Mouse (Mus musculus) left cerebral cortex, adult 18-20 months (tissue): ENCODE results near the gene Mettl17. TPM values are rescaled to one million over a fixed set of nuclear protein-coding genes. Genes with fewer than 3 reads are reported as not detected.
A peak's percentile ranks its signal among the peaks of the same experiment; 100 is the strongest.

Source experiments
- DNase-seq, 2 experiments: peaks; one replicate each; pipeline ENCODE4 v3.0.0; 2021 to 2022; ENCODE audit warnings: low spot score in 2 of 2, mixed read lengths in 1 of 2
- total RNA-seq, 2 experiments: library from RNA; stranded (reverse); gene quantifications; 2 replicates each; pipeline ENCODE4 v1.2.3; 2021

Gene Mettl17
- total RNA-seq, 2 experiments from 2014 or later: 27.3 to 31.7 TPM

DNA sequence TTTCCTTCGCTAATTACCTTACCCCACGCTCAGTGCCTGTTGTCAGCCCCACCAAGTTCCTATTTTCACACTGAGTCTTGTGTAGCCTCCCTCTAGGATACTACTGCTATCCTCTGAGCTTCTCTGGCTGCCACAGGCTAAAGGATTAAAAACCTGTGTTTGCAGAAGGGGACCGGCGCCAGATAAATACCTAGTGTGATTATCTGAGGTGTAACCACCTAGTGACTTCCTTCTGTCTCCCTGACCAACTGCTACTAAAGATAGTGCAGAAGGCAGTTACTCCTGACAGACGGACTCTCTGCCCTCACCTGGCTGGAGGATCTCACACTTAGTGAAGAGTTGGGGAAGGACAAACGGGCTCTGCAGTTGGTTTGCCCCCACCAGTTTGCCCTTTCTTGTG is 11.4 kb downstream of the Mettl17 start:
- DNase-seq: no peak

- no peak for DNase-seq
Measured at GRCm38 (mm10) chr14:51896539-51897170, 12.0 kb downstream of the Mettl17 start.

GRCm38 (mm10) chr14:51899351-51899750 is 14.7 kb downstream of the Mettl17 start:
- no peak for DNase-seq

DNA sequence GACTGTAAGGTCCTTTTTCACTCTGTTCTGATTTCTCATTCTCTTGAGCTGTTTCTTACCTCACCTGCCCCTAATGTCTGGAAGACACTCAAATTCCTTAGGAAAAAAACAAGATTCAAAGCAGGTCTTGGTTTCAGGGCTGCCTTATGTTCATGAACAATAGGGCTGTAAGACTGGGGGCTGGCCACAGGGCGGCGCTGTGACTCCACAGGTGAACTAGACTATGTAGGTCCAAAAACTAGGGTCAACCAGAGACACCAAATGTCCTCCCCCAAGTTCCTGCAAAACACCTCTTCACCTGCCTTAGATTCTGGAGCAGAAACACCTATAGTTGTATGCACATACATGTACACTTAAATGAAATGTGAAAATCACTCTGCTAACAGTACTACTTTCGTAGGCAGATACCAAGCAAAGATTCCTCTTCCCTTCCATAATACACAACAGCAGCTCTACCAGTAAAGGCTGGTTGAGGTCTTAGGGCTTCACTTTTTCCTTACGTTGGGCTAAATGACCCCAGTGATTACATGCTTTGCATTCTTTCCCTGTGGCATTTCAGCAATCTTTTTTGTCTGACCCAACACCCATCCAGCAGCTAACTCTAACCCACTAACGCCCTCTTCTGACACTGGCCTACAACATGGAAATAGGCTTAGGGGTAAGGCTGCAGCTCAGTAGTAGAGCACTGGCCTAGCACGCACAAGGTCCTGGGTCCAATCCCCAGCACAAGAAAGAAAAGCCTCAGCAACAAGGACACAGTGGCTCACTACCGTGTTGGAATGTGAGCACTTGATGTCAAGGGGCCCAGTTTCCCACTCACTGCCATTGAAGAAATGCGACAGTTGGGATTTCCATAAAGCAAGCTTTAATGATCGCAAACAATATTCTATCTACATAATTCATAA is 18.4 kb downstream of the Mettl17 start:
- peak; percentile 76 to 82 for DNase-seq

DNA sequence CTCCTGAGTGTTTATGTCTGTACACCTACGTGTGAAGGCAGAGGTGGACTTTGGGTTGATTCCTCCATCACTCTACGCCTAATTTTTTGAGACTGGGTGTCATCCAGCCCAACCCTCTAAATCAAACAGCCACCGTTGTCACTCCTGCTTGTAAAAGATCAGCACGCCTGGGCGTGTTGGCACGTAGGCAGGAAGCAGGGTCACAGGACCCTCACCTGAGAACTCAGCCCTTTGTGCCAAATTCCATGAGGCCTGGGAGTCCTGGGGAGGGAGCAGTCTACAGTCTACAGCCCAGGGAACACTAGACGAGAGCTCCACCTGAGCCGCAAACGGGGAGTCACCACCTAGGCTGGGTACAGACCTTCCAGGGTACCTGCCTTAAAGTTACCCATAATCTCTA is 19.1 kb downstream of the Mettl17 start:
- no peak for DNase-seq

- DNase-seq: no peak
Measured at GRCm38 (mm10) chr14:51904706-51905105, 20.1 kb downstream of the Mettl17 start.

GRCm38 (mm10) chr14:51906102-51906501 is 21.5 kb downstream of the Mettl17 start:
- DNase-seq: no peak

- no peak for DNase-seq
Measured at GRCm38 (mm10) chr14:51911301-51911700, 26.7 kb downstream of the Mettl17 start.

DNA sequence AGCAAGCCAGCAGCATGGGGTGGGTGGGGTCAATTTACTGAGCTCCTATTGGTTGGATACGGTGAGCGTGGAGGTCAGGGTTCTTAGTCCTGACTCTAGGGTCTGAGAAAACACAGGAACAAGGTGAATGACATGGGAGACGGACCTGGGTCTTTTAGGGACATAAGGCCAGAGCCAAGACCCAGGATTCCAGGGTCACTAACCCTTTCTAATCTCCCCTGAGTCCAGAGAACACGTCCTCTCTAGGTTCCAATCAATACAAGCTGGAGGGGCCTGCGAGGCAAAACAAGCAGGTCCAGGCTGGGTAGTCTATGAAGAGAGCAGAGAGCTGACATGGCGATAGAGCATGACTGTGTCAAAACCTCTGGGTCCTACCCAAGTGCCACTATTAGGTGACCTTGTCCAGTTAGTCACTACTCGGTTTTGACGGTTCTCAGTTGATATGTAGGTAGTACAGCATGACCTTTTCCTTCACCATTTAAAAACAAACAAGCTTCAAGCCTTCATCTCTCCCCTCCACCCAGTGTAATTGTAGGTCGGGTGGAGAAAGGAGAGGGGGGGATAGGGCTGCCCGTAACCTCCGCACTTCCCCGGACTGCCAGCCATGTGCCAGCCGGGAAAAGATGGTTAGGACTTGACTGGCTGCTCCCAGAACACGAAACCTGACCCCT is 27.9 kb downstream of the Mettl17 start:
- no peak for DNase-seq

DNA sequence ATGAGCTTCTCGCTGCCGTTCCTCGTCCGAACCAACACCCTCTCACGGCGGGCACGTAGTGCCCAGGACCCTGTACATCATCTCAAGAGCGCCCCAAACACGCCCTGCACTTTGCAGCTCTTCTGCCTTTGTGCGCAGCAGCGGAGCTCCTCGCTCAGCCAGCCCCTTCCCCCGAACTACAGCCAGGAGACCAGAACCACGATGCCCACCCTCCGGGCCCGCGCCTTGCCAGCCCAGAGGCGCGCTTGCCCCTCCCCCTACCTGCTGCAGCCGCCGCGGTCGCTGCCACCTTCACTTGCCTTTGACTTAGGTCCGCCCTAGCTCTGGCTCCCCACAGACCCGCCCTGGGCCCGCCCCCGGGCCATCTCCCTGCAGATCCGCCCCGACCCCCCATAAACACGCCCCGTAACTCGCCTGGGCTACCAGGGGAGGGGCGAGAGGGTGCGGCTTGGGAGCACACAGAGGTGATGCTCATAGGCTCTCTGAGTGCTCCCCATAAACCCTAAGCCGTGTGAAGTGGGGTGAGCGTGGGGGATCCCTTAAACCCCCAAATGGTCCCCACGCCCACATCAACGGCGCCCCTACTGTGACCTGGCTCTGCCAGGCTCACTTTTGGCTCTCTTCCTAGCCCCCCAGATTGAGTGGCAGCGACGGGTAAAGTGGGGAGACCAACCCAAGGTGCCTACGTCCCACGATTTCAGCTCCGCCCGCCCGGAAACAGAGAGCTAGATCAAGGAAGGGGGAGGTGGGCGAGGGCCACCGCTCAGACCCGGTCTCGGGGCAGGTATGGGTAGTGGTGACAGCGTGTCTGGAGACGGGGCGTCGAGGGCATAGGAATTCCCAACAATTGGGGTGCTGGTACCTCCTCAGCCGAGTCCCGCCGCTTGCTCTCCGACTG is 28.7 kb downstream of the Mettl17 start:
- peak; percentile 45 to 62 for DNase-seq

DNA sequence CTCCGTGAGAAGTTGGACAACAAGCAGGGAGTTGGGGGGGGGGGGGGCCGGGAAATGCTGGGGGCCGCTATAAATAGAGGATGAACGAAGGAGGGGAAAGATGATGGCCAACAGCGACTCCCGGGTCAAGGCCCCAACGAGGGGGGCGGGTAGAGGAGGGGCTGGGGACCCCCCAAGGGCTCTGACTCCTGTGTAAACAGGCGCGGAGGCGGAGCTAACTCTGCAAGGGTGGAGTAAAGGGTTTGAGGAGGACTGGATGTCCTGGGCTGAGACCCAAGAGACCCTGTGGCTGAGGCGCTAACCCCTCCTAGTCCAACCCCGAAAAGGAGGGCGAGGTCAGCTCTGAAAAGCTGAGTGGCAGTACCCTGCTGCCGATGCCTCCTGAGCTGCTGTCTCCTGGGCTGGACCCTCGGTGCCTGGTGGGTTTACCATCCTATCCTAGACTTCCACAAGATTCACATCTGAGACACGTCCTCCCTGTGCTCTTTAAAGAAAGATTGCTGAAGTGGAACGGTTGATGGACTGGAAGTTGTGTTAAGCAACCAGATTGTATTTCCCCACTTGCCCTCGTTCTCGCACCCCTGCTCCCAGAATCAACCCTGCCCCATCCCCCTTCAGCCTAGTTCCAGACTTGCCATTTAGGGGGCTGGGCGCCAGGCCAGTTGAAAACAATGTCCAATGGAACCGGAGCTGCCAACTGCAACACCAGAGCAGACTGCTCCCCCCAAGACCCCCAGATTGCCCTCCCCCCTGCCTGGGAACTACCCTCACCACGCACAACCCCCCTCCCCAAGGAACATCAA is 29.5 kb downstream of the Mettl17 start, which contains the start of gene Ndrg2:
Gene Ndrg2, minus strand, starts transcription at position 199 of the 803 bp plus-strand sequence.
- DNase-seq: peak; percentile 62 to 69

- no peak for DNase-seq
Measured at GRCm38 (mm10) chr14:51915030-51915429, 30.4 kb downstream of the Mettl17 start.

DNA sequence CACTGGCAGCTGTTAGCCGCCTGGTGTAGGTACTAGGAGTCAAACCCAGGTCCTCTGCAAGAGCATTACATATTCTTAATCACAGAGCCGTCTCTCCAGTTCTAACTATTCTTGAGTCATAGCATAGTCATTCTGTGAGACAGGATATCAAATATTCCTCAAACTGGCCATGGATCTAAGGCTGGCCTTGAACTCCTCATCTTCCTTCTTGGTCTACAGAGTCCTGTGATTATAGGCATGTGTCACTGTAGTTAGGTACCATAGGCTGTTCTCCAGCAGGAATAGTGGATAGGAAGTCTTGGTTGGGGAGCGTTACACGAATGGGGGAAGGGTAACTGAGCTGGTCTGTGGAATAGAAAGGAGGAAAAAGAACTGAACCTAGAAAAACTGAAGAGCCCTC is 31.9 kb downstream of the Mettl17 start:
- no peak for DNase-seq

DNA sequence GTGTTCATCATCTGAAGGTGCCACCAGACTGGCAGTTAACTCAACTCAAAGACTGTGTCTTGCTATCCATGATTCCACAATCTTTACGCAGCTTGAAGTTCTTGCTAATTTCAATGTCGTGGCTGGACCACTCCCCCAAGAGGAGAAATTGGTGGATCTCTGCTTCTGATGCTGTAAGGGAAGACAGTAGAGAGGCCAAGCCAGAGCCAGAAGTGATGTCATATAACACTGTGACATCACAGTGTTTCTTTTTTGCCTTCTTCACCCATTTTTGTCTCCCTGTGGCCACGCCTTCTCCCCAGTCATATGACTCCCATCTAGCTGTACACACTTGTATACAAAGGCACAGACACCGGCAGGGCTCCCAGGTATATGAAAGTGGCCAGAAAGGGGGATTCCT is 33.5 kb downstream of the Mettl17 start, which contains the start of gene Tppp2:
Gene Tppp2, plus strand, starts transcription at position 301 of the 400 bp plus-strand sequence.
- no peak for DNase-seq

GRCm38 (mm10) chr14:51918966-51919365 is 34.3 kb downstream of the Mettl17 start:
- DNase-seq: no peak

DNA sequence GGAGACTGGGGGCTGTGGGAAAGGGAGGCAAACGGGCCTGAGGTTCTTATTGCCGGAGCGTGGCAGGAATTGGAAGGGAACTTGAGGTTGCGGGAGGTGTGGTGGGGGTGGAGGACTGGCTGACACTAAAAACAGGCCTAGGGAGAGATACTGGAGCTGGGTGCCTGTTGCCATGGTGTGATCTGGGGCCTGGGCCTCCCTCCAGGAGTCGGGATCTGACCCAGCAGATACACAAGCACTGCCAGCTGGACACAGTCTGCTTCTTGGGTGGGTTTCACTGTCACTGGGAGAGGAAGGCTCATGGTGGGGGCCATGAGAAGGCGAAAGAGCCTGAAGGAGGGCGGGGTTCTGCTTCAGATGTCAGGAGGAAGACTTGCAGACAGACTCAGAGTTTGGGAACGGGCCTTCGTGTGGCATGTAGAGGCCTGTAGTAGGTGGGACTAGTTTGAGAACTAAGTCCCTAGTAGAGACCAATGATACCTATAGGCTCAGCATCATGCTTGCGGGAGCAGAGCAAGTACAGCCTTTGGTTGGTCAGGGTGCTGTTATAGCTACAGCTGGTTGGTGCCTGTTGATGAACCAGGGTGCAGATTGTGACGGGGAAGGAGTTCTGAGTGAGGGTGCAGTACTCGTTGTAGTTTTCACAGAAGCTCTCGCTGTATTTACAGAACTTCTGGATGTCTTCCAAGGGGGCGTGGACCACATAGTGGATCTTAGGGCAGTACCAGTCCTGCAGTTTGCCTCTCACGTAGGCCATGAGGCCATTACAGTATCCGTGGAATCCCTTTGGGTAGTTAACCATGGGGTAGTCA is 37.3 kb downstream of the Mettl17 start:
- DNase-seq: peak; percentile 34 to 43

DNA sequence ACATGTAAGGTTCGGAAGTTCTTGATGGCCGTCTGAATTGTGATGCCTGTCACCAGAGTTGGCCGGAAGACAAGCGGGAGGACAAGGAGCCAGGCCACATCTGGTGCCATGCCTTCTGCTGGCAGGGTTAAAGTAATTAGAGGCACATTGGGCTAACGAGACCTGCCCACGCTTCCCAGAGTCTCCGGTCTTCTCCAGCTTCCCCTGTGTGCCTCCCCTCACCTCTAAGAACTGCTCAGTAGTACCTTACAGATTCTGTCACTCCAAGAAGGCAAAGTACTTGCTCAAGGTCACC is 37.9 kb downstream of the Mettl17 start, which contains the start of gene Rnase13:
Gene Rnase13, minus strand, starts transcription at position 203 of the 295 bp plus-strand sequence.
- no peak for DNase-seq

- no peak for DNase-seq
Measured at GRCm38 (mm10) chr14:51922910-51923309, 38.3 kb downstream of the Mettl17 start.

DNA sequence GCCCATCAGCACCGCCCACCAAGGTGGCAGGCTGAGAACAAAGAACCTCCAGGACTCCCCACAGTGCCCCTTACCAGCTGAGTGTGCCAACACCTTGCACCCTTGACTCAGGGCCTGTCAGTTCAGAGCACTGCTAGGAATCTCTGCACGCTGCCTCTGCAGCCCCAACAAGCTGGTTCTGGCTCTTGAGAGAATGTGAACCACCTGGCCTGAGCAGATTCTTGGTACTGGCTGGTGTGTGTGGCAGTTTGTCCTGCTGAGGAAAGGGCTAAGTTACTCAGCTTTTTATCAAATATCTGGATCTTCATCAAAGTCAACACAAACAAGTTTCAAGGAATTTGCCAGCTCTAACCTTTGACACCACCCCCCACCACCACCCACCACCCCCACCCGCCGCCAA is 38.9 kb downstream of the Mettl17 start:
- no peak for DNase-seq
